Mouse (Mus musculus) heart, postnatal 0 days (tissue): ENCODE data around the gene Emid1. TPM values are rescaled to one million over a fixed set of nuclear protein-coding genes. Genes with fewer than 3 reads are reported as not detected.

Source experiments
- ATAC-seq: fragments of 200-750 bp; cut with Nextera tagmentation; 2 replicates; pipeline ENCODE4 v1.8.0; 2017; ENCODE audit warnings: low read depth, moderate number of reproducible peaks, moderate library complexity; ENCODE audit not compliant: insufficient read depth
- DNase-seq: peaks from one replicate; pipeline ENCODE4 v3.0.0-alpha.2; 2016; ENCODE audit warnings: low spot score
- H3K27ac ChIP-seq: fragments of 300-500 bp; sonication (generic); 2 replicates; pipeline ENCODE4 v1.5.1; 2014; ENCODE audit warnings: low read depth, mild to moderate bottlenecking
- H3K27me3 ChIP-seq: fragments of 300-500 bp; sonication (generic); 2 replicates; pipeline ENCODE4 v1.6.1; 2014; ENCODE audit warnings: low read length, mixed read lengths; ENCODE audit not compliant: control insufficient read depth, insufficient read depth
- H3K36me3 ChIP-seq: fragments of 300-500 bp; sonication (generic); replicated peaks from 2 replicates; pipeline ENCODE4 v1.6.1; 2014; ENCODE audit warnings: low read length, mixed read lengths; ENCODE audit not compliant: control insufficient read depth, insufficient read depth
- H3K4me1 ChIP-seq: fragments of 300-500 bp; sonication (generic); 2 replicates; pipeline ENCODE4 v1.6.1; 2014; ENCODE audit warnings: antibody characterized with exemption; ENCODE audit not compliant: control insufficient read depth, insufficient read depth
- H3K4me2 ChIP-seq: fragments of 300-500 bp; sonication (generic); 2 replicates; pipeline ENCODE4 v1.6.1; 2014; ENCODE audit warnings: low read depth, mild to moderate bottlenecking, low read length, moderate library complexity
- H3K4me3 ChIP-seq: fragments of 300-500 bp; sonication (generic); 2 replicates; pipeline ENCODE4 v1.5.1; 2014; ENCODE audit warnings: low read depth, low read length
- H3K9ac ChIP-seq: fragments of 300-500 bp; sonication (generic); replicated peaks from 2 replicates; pipeline ENCODE4 v1.6.1; 2014; ENCODE audit warnings: low read depth, low read length, mixed read lengths
- H3K9me3 ChIP-seq: fragments of 300-500 bp; sonication (generic); replicated peaks from 2 replicates; pipeline ENCODE4 v1.6.1; 2016; ENCODE audit warnings: low read length; ENCODE audit not compliant: control insufficient read depth
- CTCF ChIP-seq: IDR thresholded peaks from 2 replicates; pipeline ENCODE4 v1.5.1; 2016; ENCODE audit warnings: antibody characterized with exemption, control low read depth, low read depth
- EP300 ChIP-seq: IDR thresholded peaks from 2 replicates; pipeline ENCODE4 v1.6.1; 2016; ENCODE audit warnings: antibody characterized with exemption, low read depth
- WGBS: fragments of 180-500 bp; shearing (Covaris S2); extraction: QIAGEN DNeasy Blood & Tissue Kit; methylation state at CpG from one replicate; pipeline ENCODE4 v1.1.7; 2014; 5-methylcytosine and 5-hydroxymethylcytosine counted together
- polyA plus RNA-seq: library from polyadenylated mRNA; unstranded; fragments of >200 nt; fragmentation: Nextera tagmentation; extraction: Ambion mirVana; gene quantifications from 2 replicates; pipeline ENCODE4 v1.2.1, GENCODE M21; 2015
- total RNA-seq: library from RNA; depleted of rRNA; stranded (reverse); fragments of >200 nt; gene quantifications from 2 replicates; pipeline ENCODE4 v1.2.3, GENCODE M21; 2014; ENCODE audit warnings: low replicate concordance

The Emid1 gene
- total and polyA plus RNA-seq, 2 experiments from 2014 or later = 4.4 to 8.5 TPM

- peaks cover 24% of the 10 kb centered on the region for H3K36me3 ChIP-seq
- ATAC-seq (peak; percentile 83), DNase-seq (peak; percentile 82)
- peaks cover 32% of the 10 kb centered on the region for H3K4me1 ChIP-seq
- TF ChIP-seq EP300 = no peak; the same call in 1 of the 2 replicates
- peak; percentile 62 for TF ChIP-seq CTCF
- peak within 1 kb of the TSS; percentile 99 for H3K4me2 ChIP-seq
- H3K9me3 ChIP-seq = no peaks in the 10 kb centered on the region
- peak within 1 kb of the TSS; percentile 52 for H3K4me3 ChIP-seq
- 0% methylated on average over 46 of the region's 50 CpGs for WGBS
- peaks cover 11% of the 10 kb centered on the region for H3K27me3 ChIP-seq
- H3K27ac ChIP-seq = peak within 1 kb of the TSS; percentile 50
- H3K9ac ChIP-seq = peak within 1 kb of the TSS; percentile 53
Measured at GRCm38 (mm10) chr11:5065056-5065821, 86.8 kb downstream of the Emid1 start, which contains the start of gene Gas2l1. Gas2l1 (minus strand) TSS chr11:5065327.

- Histone ChIP-seq H3K4me3 (peak overlapping the region; percentile 52), H3K27ac (peak overlapping the region; percentile 50), H3K9ac (peak overlapping the region; percentile 53), H3K9me3 (no peaks in the 10 kb centered on the region), H3K36me3 (peaks cover 19% of the 10 kb centered on the region), H3K27me3 (peaks cover 19% of the 10 kb centered on the region), H3K4me1 (peaks cover 35% of the 10 kb centered on the region), H3K4me2 (peak overlapping the region; percentile 99)
- 16% methylated on average over 38 of the region's 38 CpGs for WGBS
- no peak for TF ChIP-seq CTCF
- no peak for TF ChIP-seq EP300
- no peak for DNase-seq
- ATAC-seq = no peak
Measured at GRCm38 (mm10) chr11:5064282-5065055, 87.6 kb downstream of the Emid1 start.

GRCm38 (mm10) chr11:5063561-5064281, 88.3 kb downstream of the Emid1 start:
- H3K4me3 ChIP-seq = peak overlapping the region; percentile 52
- H3K9ac ChIP-seq = peak overlapping the region; percentile 53; the same call in 1 of the 2 replicates
- ATAC-seq = no peak
- no peaks in the 10 kb centered on the region for H3K9me3 ChIP-seq
- H3K4me2 ChIP-seq = peak overlapping the region; percentile 99
- no peak overlapping the region for H3K27ac ChIP-seq
- no peak for TF ChIP-seq EP300
- no peak for TF ChIP-seq CTCF
- H3K4me1 ChIP-seq = peaks cover 37% of the 10 kb centered on the region
- H3K27me3 ChIP-seq = peaks cover 26% of the 10 kb centered on the region
- WGBS = 68% methylated on average over 31 of the region's 31 CpGs
- H3K36me3 ChIP-seq = peaks cover 12% of the 10 kb centered on the region
- DNase-seq = no peak

- no peak overlapping the region for H3K27ac ChIP-seq
- WGBS = 58% methylated on average over 13 of the region's 13 CpGs
- no peak overlapping the region for H3K4me3 ChIP-seq
- H3K4me1 ChIP-seq = peaks cover 37% of the 10 kb centered on the region
- peaks cover 5% of the 10 kb centered on the region; the same call in 1 of the 2 replicates for H3K36me3 ChIP-seq
- H3K27me3 ChIP-seq = peaks cover 32% of the 10 kb centered on the region
- no peak overlapping the region for H3K4me2 ChIP-seq
- H3K9me3 ChIP-seq = no peaks in the 10 kb centered on the region
- DNase-seq (no peak), ATAC-seq (no peak)
- TF ChIP-seq EP300 (no peak), CTCF (no peak)
- no peak overlapping the region for H3K9ac ChIP-seq
Measured at GRCm38 (mm10) chr11:5062860-5063505, 89.1 kb downstream of the Emid1 start.

GRCm38 (mm10) chr11:5062326-5062725, 89.7 kb downstream of the Emid1 start:
- no peak for ATAC-seq
- Histone ChIP-seq H3K9me3 (no peaks in the 10 kb centered on the region), H3K36me3 (no peaks in the 10 kb centered on the region), H3K27ac (no peak overlapping the region), H3K4me1 (peaks cover 37% of the 10 kb centered on the region), H3K4me3 (peak overlapping the region; percentile 40), H3K4me2 (peak overlapping the region; percentile 69), H3K9ac (no peak overlapping the region), H3K27me3 (peaks cover 38% of the 10 kb centered on the region)
- 44% methylated on average over 13 of the region's 13 CpGs for WGBS
- DNase-seq = no peak
- TF ChIP-seq EP300 (no peak), CTCF (no peak)
